Mouse (Mus musculus) thymus, adult 2 months (tissue): ENCODE data around the gene Adamts4. TPM values are rescaled to one million over a fixed set of nuclear protein-coding genes. Genes with fewer than 3 reads are reported as not detected.

Experiments used
- DNase-seq: peaks from one replicate; pipeline ENCODE4 v3.0.0; 2021
- H3K27ac ChIP-seq: fragments of 200-500 bp; 2 replicates; pipeline ENCODE4 v1.5.1; 2012; ENCODE audit warnings: low read length, control low read depth; ENCODE audit not compliant: control insufficient read depth, insufficient read depth
- H3K27me3 ChIP-seq: fragments of 200-500 bp; 2 replicates; pipeline ENCODE4 v1.6.1; 2012; ENCODE audit warnings: mild to moderate bottlenecking, low read length, moderate library complexity, mixed read lengths; ENCODE audit not compliant: control insufficient read depth, insufficient read depth
- H3K36me3 ChIP-seq: fragments of 200-500 bp; 2 replicates; pipeline ENCODE4 v1.6.1; 2012; ENCODE audit warnings: mild to moderate bottlenecking, low read length, moderate library complexity; ENCODE audit not compliant: control insufficient read depth, insufficient read depth
- H3K4me1 ChIP-seq: fragments of 200-500 bp; replicated peaks from 2 replicates; pipeline ENCODE4 v1.6.1; 2012; ENCODE audit warnings: low read length; ENCODE audit not compliant: control insufficient read depth, insufficient read depth
- H3K4me3 ChIP-seq: fragments of 200-500 bp; 2 replicates; pipeline ENCODE4 v1.5.1; 2012; ENCODE audit warnings: mild to moderate bottlenecking, low read length, control low read depth, moderate library complexity; ENCODE audit not compliant: control insufficient read depth, insufficient read depth
- CTCF ChIP-seq: fragments of 200-500 bp; IDR thresholded peaks from 2 replicates; pipeline ENCODE4 v1.5.1; 2012; ENCODE audit warnings: mild to moderate bottlenecking, control low read depth, low read length, moderate library complexity, borderline replicate concordance; ENCODE audit not compliant: control insufficient read depth, poor library complexity, insufficient read depth; ENCODE audit errors: extremely low read depth
- POLR2A ChIP-seq: fragments of 200-500 bp; IDR thresholded peaks from 2 replicates; pipeline ENCODE4 v1.6.1; 2012; ENCODE audit warnings: mild to moderate bottlenecking, low read length, control low read depth, moderate library complexity; ENCODE audit not compliant: control insufficient read depth, poor library complexity, insufficient read depth; ENCODE audit errors: extremely low read depth
- WGBS: fragments of 180-500 bp; shearing (Covaris S2); methylation state at CpG from one replicate; pipeline ENCODE4 v1.1.7; 2018; 5-methylcytosine and 5-hydroxymethylcytosine counted together
- polyA plus RNA-seq: library from polyadenylated mRNA; depleted of rRNA; stranded (reverse); fragments of >200 nt; gene quantifications from 2 replicates; pipeline ENCODE4 v1.2.3, GENCODE M21; 2012

The Adamts4 gene
- polyA plus RNA-seq, 1 experiment, result 0.90 TPM

- Histone ChIP-seq H3K27me3 (no peaks in the 10 kb centered on the region), H3K4me1 (peaks cover 4% of the 10 kb centered on the region; the same call in 1 of the 2 replicates), H3K27ac (no peak overlapping the region), H3K4me3 (no peak overlapping the region), H3K36me3 (peaks cover 7% of the 10 kb centered on the region)
- TF ChIP-seq CTCF, result no peak
- TF ChIP-seq POLR2A, result no peak
- no peak for DNase-seq
- WGBS, result 92% methylated on average over 6 of the region's 6 CpGs
These were observed 20.5 kb upstream of the Adamts4 start for GRCm38 (mm10) chr1:171229750-171230149.

GRCm38 (mm10) chr1:171230215-171230614 lies 20.0 kb upstream of the Adamts4 start:
- no peak overlapping the region for H3K27ac ChIP-seq
- no peak for TF ChIP-seq POLR2A
- no peak for TF ChIP-seq CTCF
- H3K27me3 ChIP-seq, result no peaks in the 10 kb centered on the region
- peaks cover 11% of the 10 kb centered on the region for H3K36me3 ChIP-seq
- peaks cover 4% of the 10 kb centered on the region; the same call in 1 of the 2 replicates for H3K4me1 ChIP-seq
- no peak overlapping the region for H3K4me3 ChIP-seq
- no peak for DNase-seq
- WGBS, result 94% methylated on average over 3 of the region's 3 CpGs

- Histone ChIP-seq H3K4me1 (peaks cover 4% of the 10 kb centered on the region; the same call in 1 of the 2 replicates), H3K36me3 (peaks cover 27% of the 10 kb centered on the region), H3K27ac (no peak overlapping the region), H3K27me3 (no peaks in the 10 kb centered on the region), H3K4me3 (no peak overlapping the region)
- WGBS, result 7% methylated on average over 4 of the region's 4 CpGs
- TF ChIP-seq CTCF, result no peak
- no peak for TF ChIP-seq POLR2A
- DNase-seq, result no peak
These were observed 18.4 kb upstream of the Adamts4 start for GRCm38 (mm10) chr1:171231844-171232243.

GRCm38 (mm10) chr1:171232348-171232747 lies 17.9 kb upstream of the Adamts4 start:
- WGBS, result 58% methylated on average over 5 of the region's 5 CpGs
- no peak for DNase-seq
- TF ChIP-seq POLR2A (no peak), CTCF (no peak)
- Histone ChIP-seq H3K4me1 (peaks cover 4% of the 10 kb centered on the region; the same call in 1 of the 2 replicates), H3K4me3 (no peak overlapping the region), H3K36me3 (peaks cover 32% of the 10 kb centered on the region), H3K27ac (no peak overlapping the region), H3K27me3 (no peaks in the 10 kb centered on the region)

- 74% methylated on average over 12 of the region's 12 CpGs for WGBS
- H3K4me3 ChIP-seq, result no peak overlapping the region
These were observed 17.2 kb upstream of the Adamts4 start for GRCm38 (mm10) chr1:171232800-171233730.

GRCm38 (mm10) chr1:171234126-171234525 lies 16.1 kb upstream of the Adamts4 start, which contains the start of gene Fcer1g:
TSS of gene Fcer1g (minus strand) at chr1:171234365.
- Histone ChIP-seq H3K27ac (no peak within 1 kb of the TSS), H3K36me3 (peaks cover 50% of the 10 kb centered on the region), H3K4me1 (peaks cover 4% of the 10 kb centered on the region; the same call in 1 of the 2 replicates), H3K27me3 (no peaks in the 10 kb centered on the region), H3K4me3 (peak within 1 kb of the TSS; percentile 9; the same call in 1 of the 2 replicates)
- TF ChIP-seq POLR2A (no peak), CTCF (no peak)
- no peak for DNase-seq
- WGBS, result 21% methylated on average over 14 of the region's 14 CpGs

More at GRCm38 (mm10) chr1:171232800-171233730, 17.2 kb upstream of the Adamts4 start:
- no peaks in the 10 kb centered on the region for H3K27me3 ChIP-seq
- H3K4me1 ChIP-seq, result peaks cover 4% of the 10 kb centered on the region; the same call in 1 of the 2 replicates
- no peak overlapping the region for H3K27ac ChIP-seq
- no peak for DNase-seq
- H3K36me3 ChIP-seq, result peaks cover 40% of the 10 kb centered on the region
- TF ChIP-seq POLR2A, result no peak
- TF ChIP-seq CTCF, result no peak

GRCm38 (mm10) chr1:171234538-171234937 lies 15.7 kb upstream of the Adamts4 start:
- no peak for DNase-seq
- Histone ChIP-seq H3K4me1 (peaks cover 4% of the 10 kb centered on the region; the same call in 1 of the 2 replicates), H3K27me3 (no peaks in the 10 kb centered on the region), H3K4me3 (no peak overlapping the region), H3K36me3 (peaks cover 52% of the 10 kb centered on the region), H3K27ac (no peak overlapping the region)
- TF ChIP-seq CTCF (no peak), POLR2A (no peak)
- WGBS, result 88% methylated on average over 4 of the region's 4 CpGs
